Mouse (Mus musculus): ENCODE measurements around the gene Styk1. TPM values are rescaled to one million over a fixed set of nuclear protein-coding genes. Genes with fewer than 3 reads are reported as not detected.

Gene Styk1
- polyA plus RNA-seq, 1 experiment from 2014 or later, result 3.6 TPM

DNA sequence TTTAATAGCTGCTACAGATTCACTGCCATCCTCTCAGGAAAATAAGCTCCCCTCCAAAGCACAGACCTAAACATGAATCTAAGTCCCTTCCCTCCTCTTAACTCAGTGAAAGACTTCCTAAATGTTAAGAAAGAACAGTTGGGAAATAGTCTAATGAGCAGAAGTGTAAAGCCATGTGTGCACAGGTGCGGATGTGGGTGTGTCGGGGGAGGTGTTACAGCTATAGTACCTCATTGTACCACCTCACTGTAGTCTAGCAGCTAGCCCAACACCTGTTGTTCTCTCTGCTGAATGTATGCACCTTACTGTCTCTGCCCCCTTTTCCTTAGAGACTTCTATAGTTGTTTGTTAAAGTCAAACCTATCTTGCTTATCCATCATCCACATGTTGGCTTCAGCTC lies 26.3 kb downstream of the Styk1 start:
- no peaks in the 10 kb centered on the region for H3K36me3 ChIP-seq (ENCODE audit: insufficient read depth, low read length)
- 87% methylated on average over 2 of the region's 2 CpGs for WGBS
- no peak for TF ChIP-seq CTCF (IDR thresholded peaks at IDR 0.05; ENCODE audit: low read depth)
- no peak overlapping the region for H3K4me3 ChIP-seq (replicated peaks; ENCODE audit: low read depth, low read length)
- no peaks in the 10 kb centered on the region for H3K4me1 ChIP-seq (replicated peaks; ENCODE audit: insufficient read depth, low read length)
- no peaks in the 10 kb centered on the region for H3K27me3 ChIP-seq (ENCODE audit: insufficient read depth, low read length)
- no peak overlapping the region for H3K9ac ChIP-seq (ENCODE audit: low read depth, low read length)
- no peak overlapping the region for H3K27ac ChIP-seq
- H3K9me3 ChIP-seq (replicated peaks; ENCODE audit: low read length), result no peaks in the 10 kb centered on the region
- H3K4me2 ChIP-seq (ENCODE audit: low read length), result no peak overlapping the region
- no peak for DNase-seq (ENCODE audit: low spot score)
- no peak for ATAC-seq (replicated peaks; ENCODE audit: low FRiP score, low read depth)

DNA sequence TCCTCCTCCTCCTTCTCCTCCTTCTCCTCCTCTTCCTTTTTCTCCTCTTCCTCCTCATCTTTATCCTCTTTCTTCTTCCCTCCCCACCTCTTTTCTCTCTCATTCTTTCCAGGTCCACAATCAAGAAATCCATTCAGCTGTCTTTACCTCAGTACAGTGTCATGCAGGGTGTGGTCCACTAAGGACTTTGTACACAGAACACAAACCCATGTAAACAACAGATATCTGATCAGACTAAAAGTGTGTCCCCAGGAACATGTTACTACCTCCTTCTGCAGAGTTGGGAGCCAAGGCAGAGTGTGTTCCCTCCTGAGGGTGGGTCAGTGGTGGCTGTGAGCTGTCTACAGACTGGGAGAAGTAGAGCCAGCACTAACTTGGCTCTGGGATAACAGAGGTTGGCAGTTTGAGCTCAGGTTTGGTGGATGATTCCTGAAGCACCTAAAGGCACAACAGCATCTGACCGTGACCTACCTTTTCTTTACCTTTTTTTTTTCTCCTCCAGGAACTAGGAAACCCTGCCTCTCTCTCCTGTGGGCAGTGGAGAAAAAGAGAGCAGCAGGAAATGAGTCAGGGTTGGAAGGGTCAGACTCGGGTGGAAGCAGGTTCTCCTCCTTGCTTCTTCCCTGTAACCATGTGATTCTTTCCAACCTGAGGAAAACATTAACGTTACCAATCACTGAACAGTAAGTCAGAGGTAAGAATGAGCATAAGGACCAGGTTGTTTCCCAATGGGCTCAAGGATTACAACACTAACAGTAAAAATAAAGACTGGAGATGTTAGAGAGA lies 31.4 kb downstream of the Styk1 start:
- no peak for ATAC-seq (replicated peaks; ENCODE audit: low FRiP score, low read depth)
- Histone ChIP-seq H3K4me3 (replicated peaks; ENCODE audit: low read depth, low read length) (no peak overlapping the region), H3K4me1 (replicated peaks; ENCODE audit: insufficient read depth, low read length) (no peaks in the 10 kb centered on the region), H3K27ac (no peak overlapping the region), H3K4me2 (ENCODE audit: low read length) (no peak overlapping the region), H3K9me3 (replicated peaks; ENCODE audit: low read length) (no peaks in the 10 kb centered on the region), H3K27me3 (ENCODE audit: insufficient read depth, low read length) (no peaks in the 10 kb centered on the region), H3K36me3 (ENCODE audit: insufficient read depth, low read length) (no peaks in the 10 kb centered on the region), H3K9ac (ENCODE audit: low read depth, low read length) (no peak overlapping the region)
- WGBS, result 58% methylated on average over 3 of the region's 3 CpGs
- no peak for TF ChIP-seq CTCF (IDR thresholded peaks at IDR 0.05; ENCODE audit: low read depth)
- no peak for DNase-seq (ENCODE audit: low spot score)

DNA sequence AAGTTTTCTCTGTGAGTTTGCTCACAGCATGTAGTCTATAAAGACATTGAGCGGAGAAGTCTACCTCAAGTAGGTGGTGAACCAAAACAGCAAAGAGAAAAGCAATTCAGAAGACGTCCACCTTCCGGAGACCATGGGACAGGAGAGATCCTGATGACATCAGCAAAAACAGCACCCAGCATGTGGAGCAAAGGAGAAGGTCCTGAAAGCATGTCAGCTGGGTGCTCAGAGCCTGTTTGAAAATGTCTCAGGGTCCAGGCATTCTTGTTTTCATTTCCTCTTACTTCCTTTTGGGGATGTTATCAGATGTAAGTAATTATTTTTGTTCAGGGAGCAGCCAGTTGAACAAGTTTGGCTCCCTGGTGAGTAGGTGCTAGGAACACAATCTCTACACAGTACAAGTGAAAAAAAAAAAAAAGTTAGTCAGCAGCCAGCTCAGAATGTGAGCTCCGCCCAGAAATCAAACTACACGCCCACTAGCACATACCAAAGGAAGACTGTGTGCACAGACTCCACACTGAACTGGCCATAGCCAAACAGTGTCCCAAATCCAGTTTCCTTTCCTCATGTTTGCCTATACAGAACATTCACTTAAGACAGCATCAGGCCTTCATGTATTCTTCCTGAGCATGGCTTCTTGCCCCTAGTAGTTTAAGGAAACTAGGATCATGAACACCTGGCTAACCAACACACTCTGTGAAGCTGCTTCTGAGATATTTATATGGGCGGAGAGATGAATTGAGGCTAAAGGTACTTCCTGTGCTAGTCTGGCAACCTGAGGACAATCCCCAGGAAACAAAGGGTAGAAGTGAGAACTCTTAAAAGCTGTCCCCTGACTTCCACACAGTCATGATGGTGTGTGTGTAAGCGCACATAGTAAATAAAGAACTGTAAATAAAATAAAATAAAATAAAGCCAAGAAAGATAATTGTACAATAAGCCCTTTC lies 37.0 kb downstream of the Styk1 start:
- Histone ChIP-seq H3K4me3 (replicated peaks; ENCODE audit: low read depth, low read length) (no peak overlapping the region), H3K27me3 (ENCODE audit: insufficient read depth, low read length) (no peaks in the 10 kb centered on the region), H3K36me3 (ENCODE audit: insufficient read depth, low read length) (no peaks in the 10 kb centered on the region), H3K4me1 (replicated peaks; ENCODE audit: insufficient read depth, low read length) (no peaks in the 10 kb centered on the region), H3K9ac (ENCODE audit: low read depth, low read length) (no peak overlapping the region), H3K9me3 (replicated peaks; ENCODE audit: low read length) (no peaks in the 10 kb centered on the region), H3K27ac (no peak overlapping the region), H3K4me2 (ENCODE audit: low read length) (no peak overlapping the region)
- WGBS, result 81% methylated on average over 7 of the region's 7 CpGs
- no peak for TF ChIP-seq CTCF (IDR thresholded peaks at IDR 0.05; ENCODE audit: low read depth)
- peak; percentile 18 for DNase-seq (ENCODE audit: low spot score)
- ATAC-seq (replicated peaks; ENCODE audit: low FRiP score, low read depth), result no peak; the same call in 1 of the 2 replicates

DNA sequence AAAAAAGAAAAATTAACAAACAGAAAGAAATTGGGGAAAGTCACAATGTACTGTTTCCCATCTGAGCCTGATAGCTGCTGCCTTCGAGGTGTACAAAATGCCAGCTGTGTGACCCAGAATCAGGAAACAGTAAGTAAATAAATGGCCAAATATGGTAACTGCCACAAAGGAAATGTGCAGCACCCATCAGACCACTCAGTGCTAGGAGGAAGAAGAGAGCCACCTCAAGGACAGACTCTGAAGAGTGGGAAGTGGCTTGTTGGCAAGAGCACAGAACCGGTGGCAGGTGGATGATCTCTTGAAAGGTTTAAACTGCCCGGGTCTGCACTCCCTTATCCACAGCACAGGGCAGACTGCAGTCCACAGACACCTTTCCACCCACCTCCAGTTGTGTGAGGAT lies 45.4 kb downstream of the Styk1 start:
- ATAC-seq (replicated peaks; ENCODE audit: low FRiP score, low read depth), result no peak
- H3K27me3 ChIP-seq (ENCODE audit: insufficient read depth, low read length), result no peaks in the 10 kb centered on the region
- H3K27ac ChIP-seq, result no peak overlapping the region
- TF ChIP-seq CTCF (IDR thresholded peaks at IDR 0.05; ENCODE audit: low read depth), result no peak
- no peak overlapping the region for H3K4me2 ChIP-seq (ENCODE audit: low read length)
- H3K4me1 ChIP-seq (replicated peaks; ENCODE audit: insufficient read depth, low read length), result no peaks in the 10 kb centered on the region
- no peak overlapping the region for H3K4me3 ChIP-seq (replicated peaks; ENCODE audit: low read depth, low read length)
- H3K9ac ChIP-seq (ENCODE audit: low read depth, low read length), result no peak overlapping the region
- no peaks in the 10 kb centered on the region for H3K36me3 ChIP-seq (ENCODE audit: insufficient read depth, low read length)
- DNase-seq (ENCODE audit: low spot score), result no peak
- 71% methylated on average over 3 of the region's 3 CpGs for WGBS
- H3K9me3 ChIP-seq (replicated peaks; ENCODE audit: low read length), result no peaks in the 10 kb centered on the region

DNA sequence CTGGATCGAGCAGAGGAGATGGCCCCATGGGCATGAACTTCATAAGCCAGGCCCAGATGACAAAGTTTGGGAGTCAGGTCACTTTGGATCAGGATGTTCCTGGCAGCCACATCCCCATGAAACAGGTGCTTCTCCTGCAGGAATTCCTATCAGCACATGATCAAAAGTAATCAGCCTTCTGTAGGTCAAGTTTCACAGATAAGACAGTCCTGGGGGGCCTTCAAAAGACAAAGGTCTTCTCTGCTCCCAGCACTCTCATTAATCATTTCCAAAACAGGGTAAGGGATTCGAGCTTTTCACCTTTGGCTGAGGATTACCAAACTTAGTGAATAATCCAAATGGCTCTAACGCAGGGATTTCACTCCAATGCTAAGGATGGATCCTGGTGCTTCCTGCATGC lies 48.6 kb downstream of the Styk1 start:
- Histone ChIP-seq H3K9ac (ENCODE audit: low read depth, low read length) (no peak overlapping the region), H3K27ac (no peak overlapping the region), H3K27me3 (ENCODE audit: insufficient read depth, low read length) (no peaks in the 10 kb centered on the region), H3K4me2 (ENCODE audit: low read length) (no peak overlapping the region), H3K4me3 (replicated peaks; ENCODE audit: low read depth, low read length) (no peak overlapping the region), H3K4me1 (replicated peaks; ENCODE audit: insufficient read depth, low read length) (no peaks in the 10 kb centered on the region), H3K9me3 (replicated peaks; ENCODE audit: low read length) (no peaks in the 10 kb centered on the region), H3K36me3 (ENCODE audit: insufficient read depth, low read length) (no peaks in the 10 kb centered on the region)
- WGBS, result 59% methylated on average over 3 of the region's 3 CpGs
- DNase-seq (ENCODE audit: low spot score) (no peak), ATAC-seq (replicated peaks; ENCODE audit: low FRiP score, low read depth) (no peak)
- TF ChIP-seq CTCF (IDR thresholded peaks at IDR 0.05; ENCODE audit: low read depth), result no peak

DNA sequence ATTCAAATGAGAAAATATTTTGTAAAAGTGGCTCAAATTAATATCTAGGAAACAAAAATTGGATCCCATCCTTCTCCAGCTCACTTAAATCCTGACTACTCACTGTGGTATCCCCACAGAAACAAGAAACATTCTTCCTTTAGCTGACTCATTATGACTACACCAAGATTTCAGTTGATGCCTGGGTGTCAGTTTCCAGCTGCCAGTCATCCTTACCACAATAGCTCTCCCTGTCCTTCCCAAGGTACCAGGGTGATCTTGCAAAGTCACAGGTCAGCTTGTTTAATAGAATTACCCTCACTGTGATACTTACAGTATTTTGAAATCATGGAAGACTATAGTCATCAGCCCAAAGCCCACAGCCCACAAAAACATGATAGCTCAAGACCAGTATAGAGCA lies 54.9 kb downstream of the Styk1 start:
- Histone ChIP-seq H3K27ac (no peak overlapping the region), H3K4me3 (replicated peaks; ENCODE audit: low read depth, low read length) (no peak overlapping the region), H3K9me3 (replicated peaks; ENCODE audit: low read length) (no peaks in the 10 kb centered on the region), H3K4me2 (ENCODE audit: low read length) (no peak overlapping the region), H3K27me3 (ENCODE audit: insufficient read depth, low read length) (no peaks in the 10 kb centered on the region), H3K36me3 (ENCODE audit: insufficient read depth, low read length) (no peaks in the 10 kb centered on the region), H3K4me1 (replicated peaks; ENCODE audit: insufficient read depth, low read length) (no peaks in the 10 kb centered on the region), H3K9ac (ENCODE audit: low read depth, low read length) (no peak overlapping the region)
- TF ChIP-seq CTCF (IDR thresholded peaks at IDR 0.05; ENCODE audit: low read depth), result no peak
- no peak for ATAC-seq (replicated peaks; ENCODE audit: low FRiP score, low read depth)
- DNase-seq (ENCODE audit: low spot score), result no peak
